Mouse (Mus musculus): ENCODE measurements at regions not wholly inside any gene's neighbourhood (a gene's known extent, or its start where the extent isn't known, plus 50 kb on each side); places are given as distances from the start of the nearest gene placed in this dataset.
"Not testable (repeated sequence)": the region's sequence is repeated elsewhere in the genome, so short reads cannot be mapped to it uniquely, and the experiment has no call there.

- TF ChIP-seq EP300, CTCF (IDR thresholded peaks at IDR 0.05; ENCODE audit: low read depth): not testable (repeated sequence)
Measured at GRCm38 (mm10) chr14:53301110-53301509, 805.6 kb upstream of the Olfr1507 start.

All from heart, postnatal 0 days (tissue).